ENCODE assay signal across 8 mouse cellular contexts in the genomic region with DNA sequence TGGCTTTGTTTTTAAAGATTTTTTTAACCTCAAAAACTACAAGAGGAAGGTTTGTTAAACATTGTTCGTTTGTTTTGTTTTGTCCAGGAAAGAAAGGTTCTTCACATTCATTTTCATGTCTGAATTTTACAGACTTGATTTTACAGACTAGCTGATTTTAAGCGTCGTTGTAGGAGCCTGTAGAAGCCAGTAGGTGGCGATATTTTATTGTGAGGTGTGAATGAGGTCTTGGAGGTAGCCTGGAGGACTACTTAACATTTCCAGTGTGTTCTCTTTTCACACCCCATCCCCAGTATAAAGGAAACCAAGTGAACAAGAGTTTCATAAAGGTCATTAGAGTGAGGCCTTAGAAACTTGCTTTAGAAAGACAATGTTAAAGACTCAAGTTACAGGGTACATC. TPM values are rescaled to one million over a fixed set of nuclear protein-coding genes. Genes with fewer than 3 reads are reported as not detected.
DNase-seq lines count a peak whose midpoint lies in the region.

No protein-coding gene starts in this region.

- peak; percentile 8 to 16 for DNase-seq in adrenal gland, postnatal 36 days
- no peak for DNase-seq in adrenal gland, adult 18-20 months (ENCODE audit: low spot score in 2 of 2)
- DNase-seq in layer of hippocampus, adult 9-10 months (ENCODE audit: low spot score): peak; percentile 45
- DNase-seq in layer of hippocampus, postnatal 36 days: no peak
- peak; percentile 70 for DNase-seq in R1 (ENCODE audit: low read depth, low spot score)
- peak; percentile 33 for DNase-seq in hindlimb bud, embryonic 11.5 days (ENCODE audit: extremely low spot score, low read depth, low spot score)
- DNase-seq in right cerebral cortex, postnatal 14 days: peak; percentile 15
- no peak for DNase-seq in ovary, adult 18-20 months (ENCODE audit: low spot score)

RNA-seq across cellular contexts. Expression of gene Rbm46, which starts 1.0 kb away (rescaled TPM):
- total RNA-seq in adrenal gland, postnatal 36 days (2021): under 1 TPM; 0.36 to 0.76 TPM
- under 1 TPM; 0.23 to 0.32 TPM for total RNA-seq in adrenal gland, adult 18-20 months (2021)
- total RNA-seq in layer of hippocampus, postnatal 36 days (2021): 1 to 10 TPM in 1 of 2 experiments, under 1 TPM in 1; 0.80 to 1.0 TPM

RNA-seq across cellular contexts. Expression of gene Lrat, which starts 26.5 kb away (rescaled TPM):
- under 1 TPM in 1 of 2 experiments, not detected in 1; 0.07 TPM for total RNA-seq in adrenal gland, postnatal 36 days (2021)
- under 1 TPM; 0.06 to 0.10 TPM for total RNA-seq in adrenal gland, adult 18-20 months (2021)
- total RNA-seq in layer of hippocampus, postnatal 36 days (2021): not detected

Comparison
In these comparisons a context has a peak if more than half of its experiments do, and no peak if none do; other contexts are left out.
1. DNase-seq: peak in adrenal gland, postnatal 36 days (2 of 2), layer of hippocampus, adult 9-10 months (single experiment), R1 (single experiment), hindlimb bud, embryonic 11.5 days (single experiment) and right cerebral cortex, postnatal 14 days (single experiment); none in adrenal gland, adult 18-20 months (0 of 2), layer of hippocampus, postnatal 36 days (0 of 2) and ovary, adult 18-20 months (single experiment).